Mouse (Mus musculus) gastrocnemius, postnatal 10 days (tissue): ENCODE measurements around the gene Gm8113. TPM values are rescaled to one million over a fixed set of nuclear protein-coding genes. Genes with fewer than 3 reads are reported as not detected.
"Not testable (repeated sequence)": the region's sequence is repeated elsewhere in the genome, so short reads cannot be mapped to it uniquely, and the experiment has no call there.

Experiments
- DNase-seq: peaks from one replicate; pipeline ENCODE4 v3.0.0; 2021; ENCODE audit warnings: mixed read lengths
- long read RNA-seq, 2 experiments: library from polyadenylated mRNA; stranded (forward); transcript quantifications; one replicate each; pipeline ENCODE4 v2.0.0; 2021
- total RNA-seq, 2 experiments: library from RNA; stranded (reverse); gene quantifications; 2 replicates each; pipeline ENCODE4 v1.2.3; 2021

Gene Gm8113
- total RNA-seq: under 1 TPM in 1 of 2 experiments, not detected in 1; 0.14 TPM
- long read RNA-seq, experiment 1: 0 reads
- long read RNA-seq, experiment 2: 0 reads

DNA sequence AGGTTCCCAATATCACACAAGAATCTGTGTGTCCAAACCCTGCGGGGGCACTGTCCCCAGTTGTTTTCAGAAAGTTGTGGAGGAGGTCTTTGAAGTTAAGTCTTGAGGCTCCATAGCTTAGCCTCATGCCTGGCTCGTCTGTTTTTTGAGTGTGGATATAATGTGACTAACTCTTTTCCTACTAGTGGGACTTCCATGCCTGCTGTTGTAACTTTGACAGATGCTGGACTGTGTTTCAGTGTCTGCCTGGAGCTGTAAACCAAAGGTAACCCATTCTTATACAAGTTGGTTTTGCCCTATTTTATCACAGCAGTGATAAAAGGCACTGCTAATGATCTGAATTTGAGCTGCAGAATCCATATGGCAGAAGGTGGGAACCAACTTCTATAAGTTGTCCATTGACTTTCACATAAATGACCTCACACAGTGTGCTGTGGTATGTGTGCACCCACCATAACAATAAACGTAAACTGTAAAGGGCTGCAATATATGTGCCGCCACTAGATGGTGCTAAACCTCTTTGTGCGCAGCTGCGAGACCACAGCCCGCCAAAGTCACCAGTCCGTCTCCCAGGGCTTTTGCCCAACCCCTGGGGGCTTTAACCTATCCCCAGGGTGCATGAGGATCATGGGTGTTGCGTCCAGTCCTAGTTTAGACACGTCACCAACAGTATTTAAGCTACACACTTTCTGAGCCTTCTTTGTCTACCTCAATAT, at the start of gene Gm8113:
Gene Gm8113, plus strand, starts transcription at position 703 of the 716 bp plus-strand sequence.
- DNase-seq: peak; percentile 50

DNA sequence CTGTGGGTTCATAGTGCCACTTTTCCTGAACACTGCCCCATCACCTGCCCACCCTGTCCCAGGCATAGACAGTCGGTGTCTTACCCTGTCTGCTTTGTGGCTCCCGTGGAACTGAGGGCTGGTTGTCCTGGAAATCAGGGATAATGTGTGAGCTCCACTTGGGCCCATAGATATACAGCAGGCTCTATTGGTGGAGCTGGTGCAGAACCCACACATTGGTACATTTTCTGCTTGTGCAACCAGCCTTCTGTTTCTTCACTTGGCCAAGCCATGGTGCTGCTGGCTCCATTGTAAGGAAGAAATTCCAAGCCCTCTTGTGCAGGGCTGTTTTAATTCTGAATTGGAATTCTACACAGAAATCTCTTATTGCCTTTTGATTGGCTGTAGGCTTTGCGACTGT, 49.8 kb upstream of the Gm8113 start, which contains the start of gene Ear1:
Gene Ear1, minus strand, starts transcription at position 101 of the 400 bp plus-strand sequence.
- not testable (repeated sequence) for DNase-seq

DNA sequence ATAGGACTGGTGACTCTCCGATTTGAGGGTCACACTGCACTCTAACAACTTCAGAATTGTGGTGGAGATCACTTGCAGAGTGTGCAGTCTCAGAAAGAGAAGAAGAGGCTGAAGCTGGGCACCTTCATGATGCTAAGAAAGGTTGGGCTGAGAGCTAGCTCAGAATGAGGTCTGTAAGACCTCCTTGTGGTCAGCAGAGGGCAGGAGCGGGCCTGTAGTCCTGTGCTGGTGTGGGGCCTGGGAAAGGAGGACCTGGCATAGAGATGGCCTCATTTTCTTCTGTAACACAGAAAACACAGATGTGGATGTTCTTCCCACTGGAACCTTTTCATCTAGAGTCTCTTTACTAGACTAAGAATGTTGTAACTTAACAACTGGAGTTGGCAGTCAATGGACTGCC, 47.4 kb upstream of the Gm8113 start:
- DNase-seq: not testable (repeated sequence)

DNA sequence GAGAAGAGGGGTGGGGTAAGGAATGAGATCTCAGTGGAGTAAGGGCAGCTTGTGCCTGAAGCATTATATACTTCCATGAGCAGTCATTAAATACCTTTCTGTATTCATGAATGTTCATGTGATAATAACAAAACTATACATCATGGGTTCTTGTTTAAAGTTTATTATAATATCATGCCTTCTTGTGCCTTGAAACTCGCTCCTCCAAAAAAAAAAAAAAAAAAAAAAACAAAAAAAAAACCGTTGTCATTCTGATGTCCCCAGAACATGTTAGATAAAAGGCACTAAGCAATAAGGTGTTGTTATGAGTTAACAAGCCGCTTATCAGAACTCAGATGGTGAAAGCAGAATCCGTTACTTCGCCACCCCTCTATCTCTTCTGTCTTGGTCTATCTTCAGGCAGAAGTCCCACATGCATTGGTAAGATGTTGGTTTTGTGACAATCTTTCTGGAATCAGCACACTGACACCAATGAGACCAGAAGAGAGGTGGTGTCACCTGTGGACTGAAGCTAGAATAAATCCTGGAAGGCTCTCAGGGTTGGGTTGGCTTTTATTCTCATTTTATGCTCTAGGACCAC, 45.1 kb upstream of the Gm8113 start:
- not testable (repeated sequence) for DNase-seq

DNA sequence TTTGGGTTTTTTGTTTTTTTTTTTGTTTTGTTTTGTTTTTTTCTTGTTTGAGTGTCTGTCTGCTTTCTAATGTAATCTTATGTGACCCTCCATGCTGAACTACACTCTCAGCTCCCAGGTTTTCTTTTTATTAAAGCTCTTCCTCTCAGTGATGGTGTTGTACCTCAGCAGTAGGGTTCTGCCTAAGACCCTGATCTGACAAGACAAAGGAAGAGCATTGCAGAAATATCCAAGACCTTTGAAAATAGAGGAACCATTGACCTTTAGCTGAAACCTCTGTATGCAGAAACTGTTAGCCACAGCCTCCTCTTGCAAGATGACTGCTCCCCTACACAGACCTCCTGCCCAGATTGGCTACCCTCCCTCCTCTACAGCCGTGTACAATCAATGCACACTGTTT, 39.0 kb upstream of the Gm8113 start:
- DNase-seq: not testable (repeated sequence)

DNA sequence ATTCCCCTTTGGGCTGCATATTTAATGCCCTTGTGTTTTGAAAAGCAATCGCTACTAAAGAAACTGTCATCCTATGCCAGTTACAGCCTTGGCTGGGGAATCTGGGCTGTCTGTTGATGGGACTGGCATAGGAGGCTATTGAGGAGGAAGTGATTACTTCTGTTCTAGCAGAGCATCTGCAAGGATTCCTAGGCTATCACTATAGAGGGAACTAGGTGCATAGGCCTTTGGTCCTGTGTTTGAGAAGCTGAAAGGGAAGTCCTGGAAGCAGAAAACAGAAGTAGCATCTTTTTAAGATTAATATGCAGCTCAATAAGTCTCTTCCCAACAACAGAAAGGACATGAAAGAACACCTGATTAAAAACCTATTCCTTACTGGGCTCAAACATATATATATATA, 33.9 kb upstream of the Gm8113 start:
- DNase-seq: not testable (repeated sequence)

DNA sequence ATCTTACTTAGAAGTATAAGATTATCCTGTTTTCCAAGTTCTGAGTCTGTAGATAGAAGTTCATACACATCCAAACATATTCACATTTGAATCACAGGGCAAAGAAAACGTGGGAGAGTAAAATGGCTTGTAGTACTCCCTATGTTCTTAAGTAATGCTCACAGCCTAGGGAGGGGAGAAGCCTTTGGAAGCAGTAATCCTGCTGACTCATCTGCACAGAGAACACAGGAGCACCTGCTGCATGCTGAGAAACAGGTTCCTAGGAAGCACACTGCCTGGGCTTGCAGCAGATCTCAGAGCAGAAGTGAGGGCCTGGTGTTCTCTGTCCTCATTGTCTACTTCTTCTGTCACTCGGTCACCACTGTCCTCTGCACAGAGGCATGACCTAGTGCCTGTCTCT, 29.8 kb upstream of the Gm8113 start:
- not testable (repeated sequence) for DNase-seq

DNA sequence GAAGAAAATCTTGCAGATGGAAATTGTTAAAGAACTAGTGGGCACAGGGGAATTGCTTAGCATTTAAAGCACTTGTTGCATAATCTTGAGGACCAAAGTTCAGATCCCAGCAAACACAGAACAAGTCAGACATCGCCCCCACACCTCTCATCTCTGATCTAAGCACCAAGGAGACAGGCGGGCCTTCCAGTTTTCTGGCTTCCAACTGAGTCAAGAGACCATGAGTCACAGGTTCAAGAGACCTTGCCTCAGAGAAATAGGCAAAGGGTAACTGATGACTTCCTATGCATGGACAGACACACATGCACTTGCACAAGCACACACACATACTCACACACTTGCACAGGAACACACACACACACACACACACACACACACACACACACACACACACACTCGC, 26.6 kb upstream of the Gm8113 start:
- DNase-seq: not testable (repeated sequence)

DNA sequence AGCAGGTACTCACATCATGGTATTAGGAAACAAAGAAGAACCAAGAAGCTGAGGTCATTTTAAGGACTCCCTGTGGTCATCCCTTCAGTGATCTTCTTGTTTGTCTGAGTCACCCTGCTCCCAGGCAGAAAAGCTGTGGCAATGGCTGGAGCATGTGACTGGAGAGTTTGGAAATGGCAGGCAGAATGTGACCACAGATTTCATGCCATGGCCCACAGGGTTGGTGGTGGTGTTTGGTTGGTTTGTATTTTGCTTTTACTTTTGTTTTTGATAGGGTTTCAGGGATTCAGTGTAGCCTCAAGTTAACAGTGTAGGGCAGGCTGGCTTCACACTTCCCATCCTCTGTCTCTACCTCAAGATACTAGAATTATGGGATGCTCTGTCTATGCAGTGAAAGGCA, 7.0 kb upstream of the Gm8113 start:
- not testable (repeated sequence) for DNase-seq

DNA sequence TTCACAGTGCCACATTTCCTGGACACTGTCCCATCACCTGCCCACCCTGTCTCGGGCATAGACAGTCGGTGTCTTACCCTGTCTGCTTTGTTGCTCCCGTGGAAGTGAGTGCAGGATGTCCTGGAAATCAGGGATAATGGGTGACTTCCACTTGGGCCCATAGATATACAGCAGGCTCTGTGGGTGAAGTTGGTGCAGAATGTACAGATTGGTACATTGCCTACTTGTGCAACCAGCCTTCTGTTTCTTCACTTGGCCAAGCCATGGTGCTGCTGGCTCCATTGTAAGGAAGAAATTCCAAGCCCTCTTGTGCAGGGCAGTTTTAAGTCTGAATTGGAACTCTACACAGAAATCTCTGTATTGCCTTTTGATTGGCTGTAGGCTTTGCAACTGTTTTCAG, 1.7 kb upstream of the Gm8113 start, which contains the start of gene Ear10:
Gene Ear10, minus strand, starts transcription at position 101 of the 400 bp plus-strand sequence.
- not testable (repeated sequence) for DNase-seq

DNA sequence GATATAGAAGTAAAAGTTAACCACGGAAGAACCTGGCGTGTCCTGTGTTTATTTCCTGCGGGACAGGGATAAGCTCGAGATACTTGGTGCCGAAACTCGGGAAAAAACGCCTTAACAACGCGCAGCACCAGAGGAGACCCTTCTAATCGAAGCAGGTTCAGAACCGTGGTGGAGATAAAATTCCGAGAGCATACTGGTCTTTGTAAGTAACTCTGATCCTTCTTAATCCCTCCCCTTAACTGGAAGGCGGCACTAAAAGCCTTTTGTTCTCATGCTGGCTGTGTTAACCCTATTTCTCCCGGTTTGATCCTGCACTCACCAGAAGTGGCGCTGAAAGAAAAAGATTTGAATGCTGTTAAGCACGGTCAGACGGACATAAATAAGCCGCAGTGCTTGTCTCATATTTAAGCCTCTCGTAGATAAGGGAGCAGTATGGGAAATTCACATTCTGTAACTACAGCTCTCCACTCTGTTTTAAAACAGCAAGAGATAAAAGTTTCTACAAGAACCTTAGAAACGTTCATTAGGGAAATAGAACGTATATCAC, 287 bp downstream of the Gm8113 start:
- not testable (repeated sequence) for DNase-seq

DNA sequence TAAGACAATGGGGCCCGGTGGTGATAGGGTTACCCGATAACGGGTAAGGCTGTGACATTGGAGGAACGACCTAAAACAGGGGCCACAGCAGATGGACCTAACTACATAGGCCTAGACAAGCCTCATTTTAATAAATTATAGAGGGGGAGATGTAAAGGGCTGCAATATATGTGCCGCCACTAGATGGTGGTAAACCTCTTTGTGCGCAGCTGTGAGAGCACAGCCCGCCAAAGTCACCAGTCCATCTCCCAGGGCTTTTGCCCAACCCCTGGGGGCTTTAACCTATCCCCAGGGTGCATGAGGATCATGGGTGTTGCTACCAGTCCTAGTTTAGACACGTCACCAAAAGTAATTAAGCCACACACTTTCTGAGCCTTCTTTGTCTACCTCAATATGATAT, 7.8 kb downstream of the Gm8113 start:
- DNase-seq: peak; percentile 26

DNA sequence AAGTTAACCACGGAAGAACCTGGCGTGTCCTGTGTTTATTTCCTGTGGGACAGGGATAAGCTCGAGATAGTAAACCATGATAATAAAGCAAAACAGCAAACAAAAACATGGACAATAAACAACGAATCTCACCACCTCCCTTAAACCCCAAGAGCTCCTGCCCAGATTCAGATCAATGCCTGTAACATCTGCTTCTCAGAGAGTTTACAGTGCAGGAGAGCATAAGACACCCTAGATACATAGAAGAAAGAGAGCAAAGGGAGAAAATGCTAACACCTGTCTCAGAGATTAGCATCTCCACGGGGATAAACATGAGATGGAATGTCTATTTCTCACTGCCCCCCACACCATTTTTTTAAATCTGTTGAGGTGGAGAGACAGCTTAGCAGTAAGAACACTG, 8.2 kb downstream of the Gm8113 start:
- DNase-seq: not testable (repeated sequence)

DNA sequence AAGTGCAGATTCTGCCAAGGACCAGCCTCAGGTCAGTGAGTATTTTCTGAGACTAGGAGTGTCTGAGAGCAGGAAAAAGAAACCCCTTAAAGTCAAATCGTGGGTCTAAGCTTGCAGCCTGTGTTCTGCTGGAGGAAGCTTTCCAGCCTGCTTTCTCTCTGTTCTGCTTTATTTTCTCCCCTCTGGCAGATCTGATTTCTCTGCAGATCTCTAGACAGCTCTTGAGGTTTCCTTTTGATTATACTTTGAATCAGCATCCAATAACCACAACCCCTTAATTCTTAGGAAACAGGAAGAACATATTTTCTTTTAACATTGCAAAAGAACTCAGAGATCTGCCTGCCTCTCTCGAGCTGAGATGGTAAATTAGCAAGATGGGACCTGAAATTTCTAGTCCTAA, 28.2 kb downstream of the Gm8113 start:
- not testable (repeated sequence) for DNase-seq

DNA sequence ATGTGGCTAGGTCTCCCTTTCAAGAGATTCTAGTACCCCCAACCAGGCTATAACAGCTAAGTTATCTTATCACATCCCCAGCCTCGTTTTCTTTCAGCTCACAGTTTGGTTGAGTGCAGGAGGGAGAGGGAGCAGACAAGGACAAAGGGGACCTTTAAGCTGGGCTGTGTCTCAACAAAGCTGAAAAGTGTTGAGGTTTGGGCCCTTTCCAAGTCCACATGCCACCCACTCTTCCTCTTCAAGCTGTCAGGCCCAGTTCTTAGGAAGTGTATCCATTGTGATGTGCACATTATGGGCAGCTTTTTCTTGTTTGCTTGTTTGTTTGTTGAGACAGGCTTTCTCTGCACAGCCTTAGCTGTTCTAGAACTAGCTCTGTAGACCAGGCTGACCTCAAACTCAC, 29.9 kb downstream of the Gm8113 start:
- DNase-seq: not testable (repeated sequence)

DNA sequence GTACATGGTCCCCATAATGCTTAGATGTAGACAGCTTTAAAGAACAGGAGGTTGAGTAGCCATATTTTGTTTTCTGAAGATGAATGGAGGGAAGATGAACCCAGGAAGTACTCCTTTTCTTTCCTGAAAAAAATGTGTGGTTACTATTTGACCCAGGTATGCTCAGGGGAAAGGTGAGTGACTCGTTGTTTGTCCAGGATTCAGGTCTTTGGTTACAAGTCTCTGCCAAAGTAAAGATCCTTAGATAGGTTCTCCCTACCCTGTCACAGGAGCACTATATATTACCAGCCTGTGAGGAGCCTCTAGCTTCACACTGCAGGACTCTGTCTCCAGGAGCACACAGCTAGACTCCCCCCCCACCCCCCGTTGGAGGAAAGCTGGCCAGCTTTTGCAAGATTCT, 31.6 kb downstream of the Gm8113 start, which contains the start of gene Ang5:
Gene Ang5, plus strand, starts transcription at position 301 of the 400 bp plus-strand sequence.
- not testable (repeated sequence) for DNase-seq

Other genes with a start within 250 kb of the Gm8113 start
- gene Gm8165, start 248.2 kb upstream of the Gm8113 start, total RNA-seq: not detected
- 1 to 10 TPM in 1 of 2 experiments, under 1 TPM in 1; 0.29 to 1.2 TPM for gene Gm7324, start 227.6 kb upstream of the Gm8113 start, total RNA-seq
- gene Gm16506, start 197.9 kb upstream of the Gm8113 start, total RNA-seq: not detected
- not detected for gene Gm6526, start 177.5 kb upstream of the Gm8113 start, total RNA-seq
- not detected for gene Gm8180, start 140.6 kb upstream of the Gm8113 start, total RNA-seq
- under 1 TPM in 1 of 2 experiments, not detected in 1; 0.45 TPM for gene Ear1, start 49.9 kb upstream of the Gm8113 start, total RNA-seq
- gene Ear10, start 1.8 kb upstream of the Gm8113 start, total RNA-seq: not detected
- gene Ang5, start 31.7 kb downstream of the Gm8113 start, total RNA-seq: not detected
- not detected for gene Ang6, start 76.9 kb downstream of the Gm8113 start, total RNA-seq
- gene Ear2, start 177.3 kb downstream of the Gm8113 start, total RNA-seq: 1 to 10 TPM in 1 of 2 experiments, under 1 TPM in 1; 0.70 to 1.2 TPM
- gene Gm3327, start 198.5 kb downstream of the Gm8113 start, total RNA-seq: not detected